Mouse (Mus musculus): Measurements from ENCODE around the gene Zdhhc7. TPM values are rescaled to one million over a fixed set of nuclear protein-coding genes. Genes with fewer than 3 reads are reported as not detected.

Zdhhc7 gene
- total RNA-seq (2021), result 10 to 100 TPM; 36.5 to 40.0 TPM

DNA sequence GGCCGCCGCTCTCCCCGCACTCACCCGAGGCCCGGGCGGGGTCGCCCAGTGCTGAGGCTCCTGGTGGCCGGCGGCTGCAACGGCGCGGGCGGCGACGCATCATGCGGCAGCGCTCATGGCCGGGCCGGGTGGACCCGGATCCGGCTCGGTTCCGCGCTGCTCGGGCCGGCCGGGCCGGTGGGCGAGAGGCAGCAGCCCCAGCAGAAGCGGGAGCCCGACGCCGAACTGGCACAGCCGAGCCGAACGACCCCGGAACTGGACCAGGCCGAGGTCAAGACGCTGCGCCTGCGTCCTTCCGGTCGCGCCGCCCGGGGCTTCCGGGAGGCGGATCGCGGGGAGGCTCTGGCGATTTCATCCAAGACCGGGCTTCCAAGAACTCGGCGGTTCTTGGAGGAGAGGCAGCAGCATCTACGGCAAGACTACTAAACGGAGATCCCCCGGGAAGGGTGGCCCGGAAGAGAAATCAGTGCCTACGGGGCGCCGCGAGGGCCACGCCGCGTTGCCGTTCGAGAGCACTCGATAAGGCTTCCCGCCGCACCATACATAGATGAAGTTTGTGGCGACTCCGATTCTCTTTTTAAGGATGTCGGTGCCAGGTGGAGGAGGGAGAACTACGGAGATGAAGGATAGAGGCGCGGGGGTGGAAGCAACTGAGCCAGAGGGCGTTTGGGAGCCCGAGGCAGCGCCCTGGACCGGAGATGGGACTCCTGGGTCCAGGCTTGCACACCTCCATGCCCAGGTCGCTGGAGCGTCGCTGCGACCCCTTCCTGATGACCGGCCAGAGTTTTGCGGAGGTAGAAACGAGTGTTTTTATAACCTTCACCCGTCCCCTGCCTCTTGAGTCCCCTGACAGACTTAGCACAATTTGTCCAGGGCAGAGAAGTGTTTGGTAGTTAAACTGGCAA lies at the start of gene Zdhhc7:
TSS of gene Zdhhc7 (minus strand) at position 415 of the 905 bp plus-strand sequence.
- peak; percentile 79 to 83 for DNase-seq (ENCODE audit: extremely low spot score in 1 of 2, low spot score in 1 of 2)

DNA sequence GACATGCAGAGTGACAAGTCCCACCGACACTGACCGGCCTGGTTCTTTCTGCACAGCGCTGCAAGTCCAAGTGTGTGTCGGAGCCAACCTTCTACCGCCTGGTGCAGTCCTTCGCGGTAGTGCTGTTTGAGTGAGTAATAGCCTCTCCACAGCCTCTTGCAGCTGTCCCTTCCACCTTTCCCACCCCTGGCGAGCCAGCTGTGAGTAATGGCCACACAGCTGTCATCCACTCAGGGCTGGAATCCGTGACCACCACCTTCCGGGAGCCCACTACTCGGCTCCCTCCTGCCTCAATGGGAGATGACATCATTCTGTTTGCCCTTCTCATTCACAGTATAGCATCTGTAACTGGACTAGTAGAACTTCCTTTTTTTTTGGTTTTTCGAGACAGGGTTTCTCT lies 48.7 kb upstream of the Zdhhc7 start:
- no peak for DNase-seq (ENCODE audit: extremely low spot score in 1 of 2, low spot score in 1 of 2)

DNA sequence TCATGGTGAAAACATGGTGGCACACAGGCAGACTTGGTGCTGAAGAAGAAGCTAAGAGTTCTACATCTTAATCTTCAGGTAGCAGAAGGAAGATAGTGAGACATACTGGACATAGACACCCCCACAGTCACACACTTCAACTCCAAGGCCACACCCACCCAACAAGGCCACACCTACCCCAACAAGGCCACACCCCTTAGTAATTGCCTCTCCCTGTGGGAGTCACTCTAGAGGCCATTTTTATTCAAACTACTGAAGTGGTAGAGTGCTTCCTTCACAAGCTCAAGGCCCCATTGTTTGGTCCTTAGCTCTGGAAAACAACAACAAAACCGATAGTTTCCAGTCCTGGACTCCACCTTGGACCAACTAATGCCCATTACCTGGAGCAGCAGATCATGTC lies 44.8 kb upstream of the Zdhhc7 start:
- no peak for DNase-seq (ENCODE audit: extremely low spot score in 1 of 2, low spot score in 1 of 2)

DNA sequence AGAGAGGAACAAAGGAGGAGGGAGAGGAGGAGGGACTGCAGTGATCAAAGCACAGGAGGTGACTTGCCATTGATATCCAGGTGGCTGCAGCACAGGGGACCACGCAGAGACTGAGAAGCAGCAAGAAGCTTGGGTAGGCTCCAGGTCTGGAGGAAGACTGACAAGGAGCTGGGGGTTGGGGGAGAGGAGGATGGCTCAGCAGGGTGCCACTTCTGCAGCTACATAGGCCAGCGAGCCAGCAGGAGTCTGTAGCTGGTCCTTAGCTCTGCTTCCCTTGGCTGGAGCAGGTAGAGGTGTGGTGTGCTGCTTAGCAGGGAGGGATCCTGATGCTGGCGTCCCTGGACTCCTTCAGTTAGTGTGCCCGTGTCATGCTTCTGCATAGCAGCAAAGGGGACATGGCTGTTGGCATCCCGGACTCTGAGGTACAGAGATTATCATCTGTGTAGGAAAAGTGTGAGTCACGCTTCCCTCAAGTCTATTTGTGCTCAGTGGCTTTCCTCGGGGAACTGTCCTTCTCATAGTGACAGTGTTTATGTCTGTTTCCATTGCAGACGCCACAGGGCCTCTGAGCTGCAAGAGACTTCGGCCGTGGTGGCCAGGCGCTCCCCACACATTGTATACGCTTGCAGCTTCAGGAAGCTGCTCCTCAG lies 43.5 kb upstream of the Zdhhc7 start:
- no peak for DNase-seq (ENCODE audit: extremely low spot score in 1 of 2, low spot score in 1 of 2)

DNA sequence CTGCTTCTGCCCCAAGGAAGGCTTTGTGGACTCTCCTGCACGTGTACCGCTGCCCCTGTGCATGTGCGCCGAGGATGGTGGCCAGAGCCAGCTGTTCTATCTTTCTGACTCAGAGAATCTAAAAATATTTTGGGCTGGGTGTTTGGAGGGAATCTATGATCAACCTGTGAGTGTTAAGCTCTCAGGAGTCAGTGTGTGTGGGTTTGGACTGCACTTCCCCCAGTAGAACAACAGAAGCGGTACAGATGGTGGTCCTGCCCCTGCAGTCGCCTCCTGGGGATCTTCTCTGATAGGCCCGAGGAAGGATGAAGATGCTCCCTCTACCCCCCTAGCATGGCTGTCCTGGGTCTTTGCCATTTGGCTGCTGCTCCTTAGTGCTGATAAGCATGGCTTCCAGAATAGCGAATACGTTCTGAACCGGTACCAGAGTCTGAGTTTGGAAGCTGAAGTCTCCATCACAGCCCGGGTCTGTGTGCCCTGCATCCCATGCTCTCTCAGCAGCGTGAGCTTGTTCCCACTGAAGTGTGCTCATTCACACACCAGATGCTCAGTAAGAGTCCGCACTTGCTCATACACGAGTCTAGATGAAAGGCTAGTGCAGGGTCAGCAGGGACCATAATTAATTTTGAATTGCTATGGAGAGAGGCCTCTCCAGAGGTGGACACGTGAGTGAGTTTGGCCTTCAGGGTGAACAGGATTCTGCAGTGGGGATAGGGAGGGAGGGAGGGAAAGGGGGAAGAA lies 42.8 kb upstream of the Zdhhc7 start:
- DNase-seq (ENCODE audit: extremely low spot score in 1 of 2, low spot score in 1 of 2), result no peak

DNA sequence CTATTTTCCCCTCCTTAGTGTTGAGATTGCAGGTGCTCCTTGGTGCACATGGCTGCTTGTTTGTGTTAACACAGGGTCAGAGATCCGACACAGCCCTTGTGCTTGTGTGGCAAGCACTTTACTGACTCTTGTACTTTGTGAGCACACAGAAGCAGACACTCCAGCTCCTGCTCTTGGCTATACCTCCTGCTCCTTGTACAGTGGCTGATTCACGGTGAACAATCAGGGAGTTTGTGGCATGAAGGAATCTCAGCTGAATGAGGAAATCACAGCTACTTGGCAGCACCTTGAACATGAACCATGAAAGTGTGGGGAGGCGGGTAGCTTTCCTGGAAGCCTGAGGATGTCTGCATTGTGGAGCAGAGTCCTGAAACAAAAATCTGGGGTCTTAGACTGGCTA lies 39.5 kb upstream of the Zdhhc7 start:
- DNase-seq (ENCODE audit: extremely low spot score in 1 of 2, low spot score in 1 of 2), result no peak

DNA sequence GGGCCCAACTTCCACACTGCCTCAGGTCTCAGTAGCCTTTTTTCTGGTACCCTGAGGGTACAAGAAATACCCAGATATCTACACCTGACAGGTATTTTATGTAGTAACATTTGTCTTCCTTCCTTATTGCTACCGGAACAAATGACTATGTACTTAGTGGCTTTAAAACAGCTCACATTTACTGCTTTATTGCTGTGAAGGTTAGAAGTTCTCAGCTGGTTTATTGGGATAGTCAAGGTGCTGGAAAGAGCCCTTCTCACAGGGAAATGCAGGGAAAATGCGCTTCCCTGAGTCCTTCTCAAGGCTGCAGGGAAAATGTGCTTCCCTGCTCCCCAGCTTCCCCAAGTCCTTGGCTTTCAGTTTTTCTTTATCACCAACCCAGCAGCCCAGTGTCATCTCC lies 37.7 kb upstream of the Zdhhc7 start:
- no peak for DNase-seq (ENCODE audit: extremely low spot score in 1 of 2, low spot score in 1 of 2)

DNA sequence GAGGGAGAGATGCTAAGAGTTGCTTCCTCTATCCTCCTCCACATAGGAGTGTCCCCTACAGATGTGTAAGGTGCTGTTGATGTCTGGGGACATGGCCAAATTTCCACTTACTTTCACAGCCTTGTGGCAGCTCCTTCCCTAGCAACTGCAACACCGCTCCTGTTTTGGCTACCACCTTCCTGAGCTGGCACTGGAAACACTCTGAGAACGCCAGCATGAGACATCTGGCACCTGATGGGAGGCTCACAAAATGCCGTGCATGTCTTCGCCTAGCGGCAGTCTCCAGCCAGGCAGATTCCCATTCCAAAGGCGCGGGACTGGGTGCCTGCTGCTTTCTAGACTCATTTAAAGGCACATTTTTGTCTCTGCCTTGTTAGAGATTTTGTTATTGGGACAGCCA lies 35.3 kb upstream of the Zdhhc7 start:
- peak in 1 of 2 experiments; percentile 30 for DNase-seq (ENCODE audit: extremely low spot score in 1 of 2, low spot score in 1 of 2)

DNA sequence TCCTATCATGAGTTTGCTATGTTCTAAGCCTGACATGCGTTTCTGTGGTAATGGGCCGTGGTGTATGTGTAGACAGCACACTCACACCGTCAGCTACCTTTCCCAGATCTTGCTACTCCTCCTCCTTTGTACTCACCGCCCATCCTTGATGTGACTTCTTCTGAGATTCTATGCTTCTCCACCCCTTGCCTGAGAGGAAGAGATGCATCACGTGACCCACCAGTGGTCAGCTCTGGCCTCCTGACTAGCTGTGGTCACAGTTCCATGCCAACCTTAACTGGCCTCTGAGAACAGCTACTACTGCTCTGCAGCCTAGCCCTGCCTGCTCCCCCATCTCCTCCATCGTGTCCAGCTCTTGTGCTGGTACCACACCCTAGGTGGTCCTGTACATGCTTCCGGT lies 34.4 kb upstream of the Zdhhc7 start:
- DNase-seq (ENCODE audit: extremely low spot score in 1 of 2, low spot score in 1 of 2), result no peak

DNA sequence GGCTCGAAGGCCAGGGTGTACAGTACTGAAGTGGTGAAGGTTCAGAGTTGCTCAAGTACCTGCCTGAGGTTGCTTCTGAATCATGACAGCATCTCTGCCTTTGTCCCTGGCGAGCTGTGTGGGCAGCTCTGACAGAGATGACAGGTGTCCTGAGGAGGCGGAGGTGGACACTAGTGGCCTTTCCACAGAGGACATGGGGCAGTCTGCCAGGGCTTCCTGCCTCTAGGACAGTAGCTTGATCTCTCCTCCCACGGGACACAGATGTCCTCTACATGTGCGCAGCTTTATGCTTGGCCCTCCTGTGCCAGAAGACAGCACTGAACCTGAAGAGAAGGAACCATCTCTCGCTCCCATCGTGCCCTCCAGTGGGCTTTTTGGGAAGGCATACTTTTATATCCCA lies 31.9 kb upstream of the Zdhhc7 start:
- no peak for DNase-seq (ENCODE audit: extremely low spot score in 1 of 2, low spot score in 1 of 2)

DNA sequence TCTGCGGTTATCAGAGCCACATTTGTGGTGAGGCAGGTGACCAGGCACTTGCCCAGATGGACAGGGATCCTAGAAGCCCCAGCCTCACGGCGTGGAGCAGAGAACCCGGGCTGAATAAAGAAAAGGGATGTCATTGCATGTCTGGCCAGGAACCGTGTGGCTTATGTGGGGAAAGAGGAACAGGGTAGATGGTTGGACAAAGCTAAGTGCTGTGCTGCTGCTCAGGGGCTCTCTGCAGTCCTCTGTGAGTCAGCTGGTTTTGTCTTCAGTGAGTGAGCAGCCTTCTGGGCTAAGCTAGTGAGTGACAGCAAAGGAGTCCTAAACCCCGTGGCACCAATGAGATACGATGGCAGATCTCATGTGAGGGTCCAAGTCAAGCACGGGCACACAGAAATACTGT lies 29.9 kb upstream of the Zdhhc7 start:
- no peak for DNase-seq (ENCODE audit: extremely low spot score in 1 of 2, low spot score in 1 of 2)

DNA sequence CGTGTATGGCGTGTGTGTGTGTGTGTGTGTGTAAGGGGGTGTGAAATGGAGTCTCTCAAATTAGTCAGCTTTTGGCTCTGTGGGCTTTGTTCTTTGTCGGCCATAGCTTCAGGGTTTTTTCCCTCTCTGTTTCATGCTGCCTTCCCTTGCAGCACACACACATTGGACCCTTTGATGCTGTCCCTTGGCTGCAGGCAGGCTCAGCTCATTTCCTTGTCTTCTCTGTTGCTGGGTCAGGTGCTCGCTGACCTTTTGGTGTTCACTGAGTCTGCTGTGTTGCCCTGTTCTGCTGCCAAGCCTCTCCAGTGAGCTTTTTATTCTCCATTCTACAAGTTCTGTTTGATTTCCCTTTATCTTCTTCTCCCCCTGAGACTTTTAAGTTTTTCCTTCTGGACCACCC lies 28.3 kb upstream of the Zdhhc7 start:
- no peak for DNase-seq (ENCODE audit: extremely low spot score in 1 of 2, low spot score in 1 of 2)

DNA sequence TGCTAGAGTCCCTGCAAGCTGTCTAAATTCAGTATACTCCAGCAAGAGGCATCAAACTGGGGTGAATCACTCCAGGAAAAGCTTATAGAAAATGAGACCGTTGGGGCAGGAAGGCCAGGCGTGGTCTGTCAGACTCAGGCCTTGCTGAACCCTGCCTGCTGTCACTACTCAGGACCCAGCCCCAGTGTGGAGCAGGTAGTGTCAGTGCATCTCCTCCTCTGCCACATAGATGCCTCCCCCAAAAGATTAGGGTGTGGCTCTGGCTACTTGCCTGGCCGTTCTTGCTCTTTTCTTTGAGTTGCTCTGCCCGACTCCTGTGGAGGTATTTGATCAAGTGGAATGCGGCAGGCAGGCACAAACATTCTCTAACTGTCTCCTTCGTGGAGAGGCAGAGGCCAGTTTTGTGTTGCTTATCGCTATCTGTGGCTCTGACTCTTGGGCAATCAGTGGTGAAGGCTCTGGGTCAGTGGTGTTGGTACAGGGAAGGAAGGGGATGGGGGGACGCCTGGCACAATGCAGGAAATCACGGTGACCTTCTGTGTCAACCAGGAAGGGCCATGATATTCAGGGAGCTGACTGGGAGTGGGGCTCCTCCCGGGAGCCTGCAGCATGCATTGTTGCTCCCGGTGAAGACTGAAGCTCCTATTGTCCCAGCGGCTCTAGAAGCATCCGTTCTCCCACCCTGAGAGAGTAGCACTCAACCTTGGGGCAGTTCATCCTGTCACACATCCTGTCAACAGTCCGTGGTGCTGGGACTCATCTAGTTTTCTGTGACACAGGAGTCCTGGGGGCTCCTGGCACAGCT lies 25.3 kb upstream of the Zdhhc7 start:
- no peak for DNase-seq (ENCODE audit: extremely low spot score in 1 of 2, low spot score in 1 of 2)

DNA sequence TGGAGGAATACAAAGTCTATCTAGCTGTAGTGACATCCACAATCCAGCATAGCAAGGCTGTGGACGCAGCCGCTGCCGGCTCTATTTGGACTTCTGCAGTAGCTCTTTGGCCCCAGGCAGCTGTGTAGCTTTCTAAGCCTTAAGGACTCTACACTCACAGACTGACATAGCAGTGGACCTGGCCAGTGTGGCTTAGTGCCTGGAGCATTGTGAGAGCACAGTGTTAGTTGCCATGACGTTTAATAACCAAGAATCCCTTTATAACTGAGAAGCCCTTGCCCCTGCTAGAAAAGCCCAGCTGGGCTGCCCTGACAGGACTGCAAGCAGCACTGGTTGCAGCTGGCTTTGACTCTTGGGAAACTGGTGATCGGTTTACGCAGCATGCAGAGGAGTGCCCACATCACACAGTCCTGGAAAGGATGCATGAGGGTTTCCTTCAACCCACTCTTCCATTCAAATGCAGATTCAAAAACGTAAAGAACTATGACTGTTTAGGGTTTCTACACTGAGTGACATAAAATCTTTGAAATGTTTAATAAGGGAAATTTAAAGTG lies 23.6 kb upstream of the Zdhhc7 start:
- no peak for DNase-seq (ENCODE audit: extremely low spot score in 1 of 2, low spot score in 1 of 2)

DNA sequence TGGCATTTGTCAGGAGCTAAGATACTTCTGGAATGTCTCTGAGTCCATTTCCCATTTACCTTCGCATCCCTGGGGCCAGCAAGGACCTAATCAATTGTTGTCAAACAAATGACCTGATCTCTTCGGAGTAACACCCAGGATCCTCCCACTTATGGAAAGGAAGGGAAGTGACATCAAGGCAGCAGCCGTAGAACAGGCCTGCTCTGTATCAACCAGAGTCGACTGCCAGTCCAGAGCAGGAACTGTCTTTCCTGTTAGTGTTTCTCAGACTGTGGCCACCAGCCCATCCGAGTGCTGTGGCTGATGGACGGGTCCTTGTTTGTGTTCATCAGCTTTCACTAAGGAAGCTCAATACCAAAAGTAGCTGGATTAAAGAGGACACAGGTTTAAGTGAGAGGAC lies 23.0 kb upstream of the Zdhhc7 start:
- no peak for DNase-seq (ENCODE audit: extremely low spot score in 1 of 2, low spot score in 1 of 2)

DNA sequence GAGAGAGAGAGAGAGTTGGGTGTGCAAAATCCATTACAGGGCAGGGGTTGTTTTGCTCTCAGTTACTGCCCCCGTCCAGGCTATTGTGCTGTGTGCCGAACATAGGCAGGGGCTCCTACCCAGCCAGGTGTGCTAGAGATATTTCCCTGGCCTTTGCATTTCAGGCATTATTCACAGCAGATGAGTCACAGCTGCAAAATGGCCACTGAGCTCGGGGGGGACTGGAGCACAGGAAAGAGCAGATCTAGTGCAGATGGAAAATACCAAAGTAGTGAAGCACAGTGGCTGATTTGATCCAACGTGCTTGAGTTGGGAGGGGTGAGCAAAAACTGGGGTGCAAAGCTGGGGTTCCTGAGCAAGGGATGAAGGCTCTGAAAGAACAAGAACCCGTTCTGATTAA lies 19.7 kb upstream of the Zdhhc7 start:
- DNase-seq (ENCODE audit: extremely low spot score in 1 of 2, low spot score in 1 of 2), result no peak

DNA sequence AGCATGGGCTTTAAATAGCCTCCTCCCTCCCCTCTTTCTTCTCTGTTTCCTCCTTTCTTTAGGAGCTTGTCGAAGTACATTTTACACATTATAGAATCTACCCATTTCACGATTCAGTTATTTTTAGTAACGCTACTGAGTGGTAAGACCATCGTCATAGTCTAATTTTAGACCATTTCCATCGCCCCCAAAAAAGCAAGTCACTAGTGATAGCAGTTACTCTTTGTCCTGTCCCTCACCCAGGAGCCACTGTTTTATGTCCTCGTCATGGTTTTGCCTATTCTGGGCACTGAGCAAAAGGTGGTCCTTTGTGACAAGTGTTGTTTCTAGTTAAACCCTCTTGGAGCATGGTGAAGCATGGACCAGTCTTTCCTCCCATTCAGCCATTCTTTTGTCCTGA lies 18.6 kb upstream of the Zdhhc7 start:
- DNase-seq (ENCODE audit: extremely low spot score in 1 of 2, low spot score in 1 of 2), result no peak

DNA sequence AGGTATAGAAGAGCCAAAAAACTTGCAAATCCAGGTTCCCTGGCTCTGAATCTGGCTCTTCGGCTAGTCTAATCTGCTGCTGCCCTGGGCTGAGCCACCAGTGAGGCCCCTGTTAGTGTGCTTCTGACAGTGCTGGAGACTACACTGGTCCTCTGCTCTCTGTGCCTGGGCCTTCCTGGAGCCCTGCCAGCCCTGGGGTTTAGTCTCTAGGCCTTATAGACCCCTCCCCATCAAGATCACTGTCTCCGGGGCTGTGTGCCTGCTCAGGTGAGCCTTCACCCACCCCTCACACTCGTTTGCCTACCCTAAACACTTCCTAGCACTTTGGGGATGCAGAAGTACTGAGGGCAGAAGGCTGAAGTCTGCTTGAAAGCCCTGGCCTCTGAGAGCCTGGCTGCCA lies 18.1 kb upstream of the Zdhhc7 start:
- DNase-seq (ENCODE audit: extremely low spot score in 1 of 2, low spot score in 1 of 2), result no peak

DNA sequence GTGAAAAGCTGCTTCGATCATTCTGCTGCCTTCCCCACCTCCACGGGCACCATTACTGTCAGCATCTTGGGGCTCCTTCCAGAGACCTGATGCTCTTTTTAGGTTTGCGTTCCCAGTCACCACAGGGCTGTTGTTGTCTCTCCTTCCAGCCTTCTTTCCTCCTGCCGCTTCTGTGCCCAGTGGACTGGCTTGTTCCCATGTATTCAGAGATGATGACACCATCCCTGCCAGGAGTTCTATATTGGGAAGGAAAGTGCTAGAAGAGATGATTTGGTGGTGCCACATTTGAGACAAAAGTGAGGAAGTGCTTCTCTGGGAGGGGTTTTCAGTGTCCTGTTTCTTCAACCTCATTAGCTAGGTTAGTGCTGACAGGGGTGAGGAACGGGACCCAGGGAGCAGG lies 17.6 kb upstream of the Zdhhc7 start:
- no peak for DNase-seq (ENCODE audit: extremely low spot score in 1 of 2, low spot score in 1 of 2)

DNA sequence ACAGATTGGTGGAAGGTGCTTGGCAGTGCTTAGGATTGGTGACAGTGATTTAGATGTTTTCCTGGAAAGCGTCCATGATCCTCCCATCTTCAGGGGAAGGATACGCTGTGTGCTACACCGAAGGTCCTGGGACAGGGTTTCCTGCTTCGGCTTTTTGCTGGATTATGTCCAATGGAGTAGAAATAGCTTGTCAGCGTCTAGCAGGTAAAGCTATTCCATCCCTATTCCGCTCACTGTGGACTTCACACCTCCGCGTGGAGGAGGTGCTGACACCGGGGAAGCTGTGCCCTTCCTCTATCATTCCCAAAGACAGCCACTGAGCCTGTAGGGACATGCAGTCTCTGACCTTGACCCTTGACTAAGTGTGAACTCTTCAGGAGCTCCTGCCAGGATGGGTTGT lies 16.9 kb upstream of the Zdhhc7 start:
- DNase-seq (ENCODE audit: extremely low spot score in 1 of 2, low spot score in 1 of 2), result no peak
